Mouse (Mus musculus): ENCODE data around the gene Hdgfl2. TPM values are rescaled to one million over a fixed set of nuclear protein-coding genes. Genes with fewer than 3 reads are reported as not detected.
A peak's percentile ranks its signal among the peaks of the same experiment; 100 is the strongest.

Hdgfl2 gene
- polyA plus RNA-seq, 1 experiment from 2014 or later, result 119 TPM

GRCm38 (mm10) chr17:56147420-56147819, 68.0 kb downstream of the Hdgfl2 start:
- peaks cover 78% of the 10 kb centered on the region for H3K27me3 ChIP-seq (replicated peaks; ENCODE audit: control insufficient read depth, insufficient read depth, low read length)
- H3K4me1 ChIP-seq (replicated peaks; ENCODE audit: control insufficient read depth, insufficient read depth, low read length), result no peaks in the 10 kb centered on the region
- H3K36me3 ChIP-seq (ENCODE audit: control insufficient read depth, insufficient read depth, low read length), result no peaks in the 10 kb centered on the region
- no peak for ATAC-seq (replicated peaks; ENCODE audit: low FRiP score)
- 57% methylated on average over 12 of the region's 12 CpGs for WGBS
- no peak overlapping the region for H3K4me2 ChIP-seq
- H3K9ac ChIP-seq (ENCODE audit: low read depth, low read length), result no peak overlapping the region
- no peak for DNase-seq (ENCODE audit: low spot score)
- no peaks in the 10 kb centered on the region for H3K9me3 ChIP-seq (ENCODE audit: control insufficient read depth, low read length)
- H3K4me3 ChIP-seq (ENCODE audit: low read depth, low read length), result no peak overlapping the region
- H3K27ac ChIP-seq (ENCODE audit: low read depth, low read length), result no peak overlapping the region

GRCm38 (mm10) chr17:56148280-56148679, 68.8 kb downstream of the Hdgfl2 start:
- Histone ChIP-seq H3K9ac (ENCODE audit: low read depth, low read length) (no peak overlapping the region), H3K36me3 (ENCODE audit: control insufficient read depth, insufficient read depth, low read length) (no peaks in the 10 kb centered on the region), H3K4me3 (ENCODE audit: low read depth, low read length) (no peak overlapping the region), H3K27me3 (replicated peaks; ENCODE audit: control insufficient read depth, insufficient read depth, low read length) (peaks cover 71% of the 10 kb centered on the region), H3K4me2 (peak overlapping the region; percentile 24), H3K4me1 (replicated peaks; ENCODE audit: control insufficient read depth, insufficient read depth, low read length) (no peaks in the 10 kb centered on the region), H3K27ac (ENCODE audit: low read depth, low read length) (no peak overlapping the region), H3K9me3 (ENCODE audit: control insufficient read depth, low read length) (no peaks in the 10 kb centered on the region)
- no peak for ATAC-seq (replicated peaks; ENCODE audit: low FRiP score)
- no peak for DNase-seq (ENCODE audit: low spot score)
- 19% methylated on average over 9 of the region's 9 CpGs for WGBS

- Histone ChIP-seq H3K4me3 (ENCODE audit: low read depth, low read length) (no peak overlapping the region), H3K36me3 (ENCODE audit: control insufficient read depth, insufficient read depth, low read length) (no peaks in the 10 kb centered on the region), H3K4me1 (replicated peaks; ENCODE audit: control insufficient read depth, insufficient read depth, low read length) (no peaks in the 10 kb centered on the region), H3K9me3 (ENCODE audit: control insufficient read depth, low read length) (no peaks in the 10 kb centered on the region), H3K27me3 (replicated peaks; ENCODE audit: control insufficient read depth, insufficient read depth, low read length) (peaks cover 63% of the 10 kb centered on the region), H3K9ac (ENCODE audit: low read depth, low read length) (no peak overlapping the region), H3K27ac (ENCODE audit: low read depth, low read length) (no peak overlapping the region), H3K4me2 (peak overlapping the region; percentile 24)
- DNase-seq (ENCODE audit: low spot score) (no peak), ATAC-seq (replicated peaks; ENCODE audit: low FRiP score) (no peak)
- 4% methylated on average over 30 of the region's 30 CpGs for WGBS
These were observed 69.6 kb downstream of the Hdgfl2 start for GRCm38 (mm10) chr17:56148790-56149618.

GRCm38 (mm10) chr17:56149897-56150296, 70.5 kb downstream of the Hdgfl2 start:
- 55% methylated on average over 2 of the region's 2 CpGs for WGBS
- no peak for ATAC-seq (replicated peaks; ENCODE audit: low FRiP score)
- no peak for DNase-seq (ENCODE audit: low spot score)
- Histone ChIP-seq H3K9me3 (ENCODE audit: control insufficient read depth, low read length) (no peaks in the 10 kb centered on the region), H3K4me1 (replicated peaks; ENCODE audit: control insufficient read depth, insufficient read depth, low read length) (no peaks in the 10 kb centered on the region), H3K9ac (ENCODE audit: low read depth, low read length) (no peak overlapping the region), H3K4me2 (no peak overlapping the region), H3K27me3 (replicated peaks; ENCODE audit: control insufficient read depth, insufficient read depth, low read length) (peaks cover 57% of the 10 kb centered on the region), H3K4me3 (ENCODE audit: low read depth, low read length) (no peak overlapping the region), H3K36me3 (ENCODE audit: control insufficient read depth, insufficient read depth, low read length) (no peaks in the 10 kb centered on the region), H3K27ac (ENCODE audit: low read depth, low read length) (no peak overlapping the region)

Other genes starting within 250 kb of the Hdgfl2 start
- gene Zfp119a, start 200.7 kb upstream of the Hdgfl2 start, polyA plus RNA-seq (2014; fragmentation: Nextera tagmentation; extraction: Ambion mirVana), result 4.7 and 5.0 TPM in 2 replicates
- gene Zfp959, start 187.5 kb upstream of the Hdgfl2 start, polyA plus RNA-seq (2014; fragmentation: Nextera tagmentation; extraction: Ambion mirVana), result 12.6 and 13.2 TPM in 2 replicates
- gene Zfp119b, start 130.1 kb upstream of the Hdgfl2 start, polyA plus RNA-seq (2014; fragmentation: Nextera tagmentation; extraction: Ambion mirVana), result 3.8 and 4.4 TPM in 2 replicates
- gene Ebi3, start 127.0 kb upstream of the Hdgfl2 start, polyA plus RNA-seq (2014; fragmentation: Nextera tagmentation; extraction: Ambion mirVana), result 3.5 and 4.7 TPM in 2 replicates
- gene Yju2, start 120.5 kb upstream of the Hdgfl2 start, polyA plus RNA-seq (2014; fragmentation: Nextera tagmentation; extraction: Ambion mirVana), result 20.9 and 23.4 TPM in 2 replicates
- gene Shd, start 109.2 kb upstream of the Hdgfl2 start, polyA plus RNA-seq (2014; fragmentation: Nextera tagmentation; extraction: Ambion mirVana), result 2.4 and 2.5 TPM in 2 replicates
- gene Fsd1, start 93.1 kb upstream of the Hdgfl2 start, polyA plus RNA-seq (2014; fragmentation: Nextera tagmentation; extraction: Ambion mirVana), result 6.4 and 8.8 TPM in 2 replicates
- gene Stap2, start 74.0 kb upstream of the Hdgfl2 start, polyA plus RNA-seq (2014; fragmentation: Nextera tagmentation; extraction: Ambion mirVana), result 3.4 and 3.5 TPM in 2 replicates
- gene Mpnd, start 73.9 kb upstream of the Hdgfl2 start, polyA plus RNA-seq (2014; fragmentation: Nextera tagmentation; extraction: Ambion mirVana), result 42.5 and 47.9 TPM in 2 replicates
- gene Sh3gl1, start 43.0 kb upstream of the Hdgfl2 start, polyA plus RNA-seq (2014; fragmentation: Nextera tagmentation; extraction: Ambion mirVana), result 96.4 and 99.1 TPM in 2 replicates
- gene Chaf1a, start 39.2 kb upstream of the Hdgfl2 start, polyA plus RNA-seq (2014; fragmentation: Nextera tagmentation; extraction: Ambion mirVana), result 32.0 and 32.6 TPM in 2 replicates
- gene Ubxn6, start 4.6 kb upstream of the Hdgfl2 start, polyA plus RNA-seq (2014; fragmentation: Nextera tagmentation; extraction: Ambion mirVana), result 23.1 and 25.7 TPM in 2 replicates
- 0.14 TPM in 1 of 2 replicates, not detected in the other for gene Plin4, start 30.2 kb downstream of the Hdgfl2 start, polyA plus RNA-seq (2014; fragmentation: Nextera tagmentation; extraction: Ambion mirVana)
- gene Plin5, start 38.0 kb downstream of the Hdgfl2 start, polyA plus RNA-seq (2014; fragmentation: Nextera tagmentation; extraction: Ambion mirVana), result 0.43 and 0.68 TPM in 2 replicates
- gene Lrg1, start 42.4 kb downstream of the Hdgfl2 start, polyA plus RNA-seq (2014; fragmentation: Nextera tagmentation; extraction: Ambion mirVana), result 0.23 and 0.34 TPM in 2 replicates
- 1.4 and 1.5 TPM in 2 replicates for gene Sema6b, start 60.7 kb downstream of the Hdgfl2 start, polyA plus RNA-seq (2014; fragmentation: Nextera tagmentation; extraction: Ambion mirVana)
- gene Tnfaip8l1, start 82.8 kb downstream of the Hdgfl2 start, polyA plus RNA-seq (2014; fragmentation: Nextera tagmentation; extraction: Ambion mirVana), result 6.8 and 7.5 TPM in 2 replicates
- 98.7 and 102 TPM in 2 replicates for gene Mydgf, start 104.3 kb downstream of the Hdgfl2 start, polyA plus RNA-seq (2014; fragmentation: Nextera tagmentation; extraction: Ambion mirVana)
- gene Dpp9, start 139.3 kb downstream of the Hdgfl2 start, polyA plus RNA-seq (2014; fragmentation: Nextera tagmentation; extraction: Ambion mirVana), result 38.8 and 39.6 TPM in 2 replicates
- 14.0 and 15.0 TPM in 2 replicates for gene Fem1a, start 177.2 kb downstream of the Hdgfl2 start, polyA plus RNA-seq (2014; fragmentation: Nextera tagmentation; extraction: Ambion mirVana)
- gene Ticam1, start 197.2 kb downstream of the Hdgfl2 start, polyA plus RNA-seq (2014; fragmentation: Nextera tagmentation; extraction: Ambion mirVana), result 5.8 and 6.2 TPM in 2 replicates
- 48.4 and 53.7 TPM in 2 replicates for gene Plin3, start 213.2 kb downstream of the Hdgfl2 start, polyA plus RNA-seq (2014; fragmentation: Nextera tagmentation; extraction: Ambion mirVana)
- gene Arrdc5, start 220.7 kb downstream of the Hdgfl2 start, polyA plus RNA-seq (2014; fragmentation: Nextera tagmentation; extraction: Ambion mirVana), result not detected in 2 replicates
- 172 and 182 TPM in 2 replicates for gene Uhrf1, start 223.7 kb downstream of the Hdgfl2 start, polyA plus RNA-seq (2014; fragmentation: Nextera tagmentation; extraction: Ambion mirVana)
- 21.7 and 24.3 TPM in 2 replicates for gene Kdm4b, start 246.4 kb downstream of the Hdgfl2 start, polyA plus RNA-seq (2014; fragmentation: Nextera tagmentation; extraction: Ambion mirVana)